Mouse (Mus musculus) natural killer cell, adult 2 months (primary cell): Measurements from ENCODE around the gene Cdc14b.

ENCODE experiments used
- DNase-seq, 2 experiments: peaks; one replicate each; pipeline ENCODE4 v3.0.0; 2022; ENCODE audit warnings: low spot score in 2 of 2

Gene Cdc14b

DNA sequence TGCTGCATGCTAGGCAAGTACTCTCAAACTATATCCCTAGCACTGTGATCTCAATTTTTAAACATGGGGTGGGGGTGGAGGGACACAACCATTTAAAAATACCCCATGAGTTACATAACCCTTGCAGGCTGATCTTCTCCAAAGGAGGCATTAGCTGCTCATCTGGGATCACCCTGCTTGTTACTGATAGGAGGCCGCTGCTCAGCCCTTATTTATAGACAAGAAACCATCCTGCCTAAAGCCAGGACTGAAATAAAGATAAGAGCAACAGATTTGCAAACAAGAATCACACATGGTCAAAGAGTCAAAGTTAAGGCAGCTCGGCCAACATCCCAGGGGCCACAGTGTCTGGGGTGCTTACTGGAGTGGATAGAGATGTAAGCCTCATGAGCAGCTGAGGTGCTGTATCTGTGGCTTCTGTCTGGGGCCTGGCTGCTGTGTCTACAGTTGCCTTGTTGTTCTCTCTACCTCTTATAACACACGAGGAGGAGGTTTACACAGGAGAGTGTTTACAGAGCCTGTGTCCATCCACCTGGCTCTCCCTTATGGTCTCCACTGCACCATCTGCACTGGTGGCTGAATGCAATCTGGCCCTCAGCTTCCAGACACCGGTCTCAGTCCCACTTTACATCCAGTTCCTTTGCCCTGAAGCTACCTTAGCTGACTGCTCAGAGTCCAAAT, 38.0 kb downstream of the Cdc14b start:
- DNase-seq: no peak

DNA sequence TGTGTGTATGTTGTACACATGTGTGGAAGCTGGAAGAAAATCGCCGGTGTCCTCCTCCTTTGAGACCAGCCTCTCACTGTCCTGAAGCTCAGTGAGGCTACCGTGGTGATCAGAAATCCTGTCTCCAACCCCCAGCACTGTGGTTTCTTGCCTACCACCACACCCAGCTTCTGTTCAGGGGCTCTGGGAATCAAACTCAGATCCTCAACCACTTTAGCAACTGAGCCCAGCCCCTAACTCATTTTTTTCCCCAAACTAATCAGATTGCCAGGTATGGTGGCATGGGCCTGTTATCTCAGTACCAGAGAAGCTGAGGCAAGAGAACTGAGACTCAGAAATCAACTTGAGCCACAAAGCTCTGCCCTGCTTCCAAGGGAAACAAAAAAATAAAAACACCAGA, 39.3 kb downstream of the Cdc14b start:
- DNase-seq: no peak

DNA sequence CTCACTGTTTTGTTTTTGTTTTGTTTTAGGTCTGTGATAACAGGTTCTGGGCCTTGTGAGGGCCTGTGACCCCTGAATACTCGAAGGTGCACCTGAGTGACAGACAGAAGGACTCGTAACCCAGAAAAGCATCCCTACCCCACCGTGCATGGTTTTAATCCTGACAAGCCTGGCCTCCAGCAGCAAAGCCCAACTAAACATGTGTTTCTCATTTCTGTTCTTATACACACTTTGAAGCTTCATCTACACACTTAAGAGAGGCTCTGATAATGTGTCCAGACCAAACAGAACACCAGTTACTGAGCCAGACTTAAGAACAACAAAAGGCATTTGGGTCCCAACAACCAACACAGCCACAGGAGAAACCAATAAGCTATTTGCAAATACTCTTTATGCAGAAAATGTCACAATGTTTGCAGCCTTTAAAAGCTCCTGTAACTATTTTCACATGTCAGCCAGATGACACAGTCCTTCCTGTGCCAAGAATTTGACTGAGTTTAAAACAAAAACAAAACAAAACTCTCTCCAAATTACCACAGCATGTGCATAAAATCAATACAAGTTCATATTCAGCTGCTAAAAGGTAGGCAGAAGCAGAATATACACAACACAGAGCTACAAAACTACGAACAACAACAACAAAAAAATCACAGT, 39.9 kb downstream of the Cdc14b start:
- no peak for DNase-seq

DNA sequence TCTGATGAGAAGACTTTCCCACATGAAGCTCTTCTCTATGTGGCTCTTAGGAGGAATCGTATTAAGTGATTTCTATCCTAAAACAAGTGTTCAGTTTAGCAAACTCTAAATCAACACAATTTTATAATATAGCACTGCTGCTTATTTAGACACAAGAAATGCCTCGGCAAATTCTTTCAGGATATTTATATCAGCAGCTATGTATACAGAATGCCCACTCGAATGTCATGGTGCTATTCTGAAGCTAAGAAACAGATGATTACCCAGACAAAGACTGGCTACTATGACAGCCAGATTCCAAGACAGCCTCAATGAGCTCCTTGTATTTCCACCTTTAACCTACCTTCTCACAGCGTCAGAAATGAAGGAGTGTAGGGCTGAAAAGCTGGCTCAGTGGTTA, 42.0 kb downstream of the Cdc14b start:
- DNase-seq: no peak

DNA sequence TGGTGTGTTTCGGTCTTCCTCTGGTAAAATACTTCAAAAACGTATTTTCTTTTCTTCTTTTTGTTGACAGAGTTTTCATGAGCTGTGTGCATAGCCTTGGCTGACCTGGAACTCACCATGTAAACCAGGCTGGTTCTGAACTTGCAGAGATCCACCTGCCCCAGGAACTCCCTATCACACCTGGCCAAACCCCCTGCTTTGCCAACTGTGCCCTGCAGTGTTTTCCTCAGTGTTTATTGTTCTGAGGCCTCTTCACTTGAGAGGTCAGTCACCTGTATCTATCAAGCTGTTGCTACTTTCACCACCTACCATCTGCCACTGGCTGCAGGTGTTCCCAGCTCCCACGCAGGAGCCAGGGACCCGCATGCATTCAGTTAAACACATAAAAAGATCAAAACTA, 48.4 kb downstream of the Cdc14b start:
- DNase-seq: no peak

DNA sequence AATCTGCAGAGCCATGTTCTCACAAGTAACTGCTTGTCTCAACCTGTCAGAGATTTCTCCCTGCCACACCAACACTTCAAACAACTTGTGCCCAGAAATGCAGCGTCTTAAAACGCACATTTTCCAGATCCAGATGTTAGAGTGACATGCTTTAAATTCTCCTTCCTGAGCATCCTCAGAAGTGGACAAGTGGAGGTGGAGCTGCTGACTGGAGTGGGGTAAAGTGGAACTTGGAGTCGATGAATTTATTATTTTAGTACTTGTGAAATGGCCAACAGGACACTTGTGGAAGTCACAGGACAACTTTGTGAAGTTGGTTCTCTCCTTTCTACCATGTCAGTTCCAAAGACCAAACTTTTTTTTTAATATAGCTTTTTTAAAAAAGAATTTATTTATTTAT, 49.4 kb downstream of the Cdc14b start:
- no peak for DNase-seq

DNA sequence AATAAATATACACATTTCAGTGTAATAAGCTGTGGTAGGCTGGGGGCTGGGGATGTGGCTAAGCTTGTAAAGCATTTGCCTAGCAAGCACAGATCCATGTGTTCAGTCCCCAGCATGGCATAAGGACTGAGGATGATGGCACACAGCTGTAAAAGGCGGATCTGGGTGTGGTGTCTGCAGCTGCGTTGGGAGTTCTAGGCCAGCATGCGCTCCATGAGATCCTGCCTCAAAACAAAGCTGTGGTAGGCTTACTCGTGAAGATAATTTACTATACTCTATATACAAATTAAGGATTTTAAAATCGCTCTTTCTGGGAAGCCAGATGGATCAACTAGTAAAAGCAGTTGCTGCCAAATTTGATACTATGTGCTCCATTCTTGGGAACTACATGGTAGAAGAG, 60.2 kb downstream of the Cdc14b start:
- no peak for DNase-seq

DNA sequence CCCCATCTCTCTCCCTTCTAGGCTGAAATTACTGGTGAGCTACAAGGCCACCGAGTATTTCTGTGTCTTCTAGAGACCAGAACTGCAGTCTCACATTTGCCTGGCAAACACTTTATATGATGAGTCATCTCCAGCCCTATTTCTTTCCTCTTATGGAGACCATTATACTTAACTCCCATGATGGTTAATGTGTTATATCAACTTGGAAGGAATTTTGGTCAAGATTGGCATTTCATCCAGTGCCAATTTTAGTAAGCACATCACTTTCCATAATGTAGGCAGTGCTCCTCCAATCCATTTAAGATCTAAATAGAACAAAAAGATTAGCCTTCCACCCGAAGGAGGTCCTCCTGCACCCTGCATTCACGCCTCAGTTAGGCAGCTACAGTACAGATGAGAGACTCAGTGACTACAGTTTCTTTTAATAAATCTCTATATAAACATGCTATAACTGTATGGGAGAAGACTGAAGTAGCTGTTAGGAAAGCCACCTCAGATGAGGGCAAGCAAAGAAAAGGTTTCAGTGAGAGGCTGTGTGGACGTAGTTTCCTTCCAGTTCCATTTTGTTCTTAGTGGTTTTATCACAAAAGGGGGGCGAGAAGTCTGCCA, 63.0 kb downstream of the Cdc14b start:
- no peak for DNase-seq

DNA sequence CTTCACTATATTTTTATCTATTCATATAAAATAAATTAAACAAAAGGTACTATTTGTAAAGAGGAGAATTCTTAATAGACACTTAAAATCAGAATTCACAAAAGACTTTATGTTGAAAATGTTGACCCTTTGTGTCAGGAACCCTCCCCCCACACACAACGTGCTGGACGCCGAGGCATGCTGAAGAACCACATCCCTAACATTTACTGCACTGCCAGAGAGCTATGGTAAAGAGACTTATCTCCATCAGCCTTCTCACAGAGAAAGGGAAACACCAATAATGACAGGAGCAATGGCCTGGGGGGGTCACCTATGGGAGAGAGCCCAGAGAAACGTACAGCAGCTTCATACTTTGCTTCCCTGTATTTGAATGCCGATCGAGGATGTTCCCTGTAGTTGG, 66.9 kb downstream of the Cdc14b start:
- no peak for DNase-seq

DNA sequence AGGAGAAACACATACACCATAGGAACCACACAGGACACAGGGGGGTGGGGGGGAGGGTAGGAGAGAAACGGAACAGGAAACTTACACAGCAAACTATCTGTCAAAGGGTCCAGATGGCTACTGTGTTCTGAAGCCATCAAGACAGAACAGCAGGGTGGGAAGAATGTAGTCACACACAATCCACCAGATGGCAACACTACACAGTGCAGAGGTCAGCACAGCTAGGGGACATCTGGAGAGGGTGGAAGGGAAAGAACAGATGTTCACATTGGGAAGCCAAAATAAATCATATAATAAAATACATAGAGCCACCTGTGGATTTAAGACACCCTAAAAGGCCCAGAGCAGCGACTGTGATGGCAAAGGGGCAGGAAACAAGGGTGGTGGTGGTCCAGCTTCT, 69.9 kb downstream of the Cdc14b start:
- DNase-seq: no peak

DNA sequence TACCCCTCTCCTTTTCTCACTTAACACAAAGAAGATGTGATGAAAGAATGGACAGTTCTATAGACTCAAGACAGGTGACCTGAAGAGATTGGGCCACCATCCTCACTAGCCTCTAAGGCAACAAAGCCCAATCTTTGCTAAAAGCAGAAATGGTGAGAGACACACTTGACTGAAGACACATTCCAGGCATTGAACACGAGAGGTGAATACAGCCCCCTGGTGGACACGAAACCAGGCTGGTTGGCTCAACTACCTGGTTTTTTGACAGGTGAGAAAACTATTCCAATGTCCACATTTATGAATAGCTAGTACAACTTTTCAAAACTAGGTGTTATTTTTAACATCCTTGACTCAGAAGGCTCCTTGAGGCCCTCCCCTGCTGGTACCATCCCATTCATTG, 70.4 kb downstream of the Cdc14b start:
- peak in 1 of 2 experiments; percentile 30 for DNase-seq

DNA sequence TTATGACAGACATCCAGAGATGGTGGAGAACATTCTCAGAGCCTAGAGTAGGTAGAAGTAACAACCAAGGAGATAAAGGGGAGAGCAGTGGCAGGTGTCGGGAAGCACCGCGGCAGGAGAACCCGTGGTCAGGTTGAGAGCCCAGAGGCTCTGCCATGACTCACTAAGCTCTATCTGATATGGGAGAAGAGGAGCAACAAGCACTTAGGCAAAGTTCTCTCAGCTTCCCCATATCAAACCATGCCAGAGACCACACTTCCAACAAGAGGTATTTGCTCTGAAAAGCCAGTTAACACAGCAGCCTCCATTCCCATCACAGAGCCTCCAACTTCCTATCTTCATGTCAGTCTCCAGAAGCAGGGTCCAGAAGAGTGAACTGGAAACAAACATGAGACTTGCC, 74.2 kb downstream of the Cdc14b start:
- DNase-seq: no peak

DNA sequence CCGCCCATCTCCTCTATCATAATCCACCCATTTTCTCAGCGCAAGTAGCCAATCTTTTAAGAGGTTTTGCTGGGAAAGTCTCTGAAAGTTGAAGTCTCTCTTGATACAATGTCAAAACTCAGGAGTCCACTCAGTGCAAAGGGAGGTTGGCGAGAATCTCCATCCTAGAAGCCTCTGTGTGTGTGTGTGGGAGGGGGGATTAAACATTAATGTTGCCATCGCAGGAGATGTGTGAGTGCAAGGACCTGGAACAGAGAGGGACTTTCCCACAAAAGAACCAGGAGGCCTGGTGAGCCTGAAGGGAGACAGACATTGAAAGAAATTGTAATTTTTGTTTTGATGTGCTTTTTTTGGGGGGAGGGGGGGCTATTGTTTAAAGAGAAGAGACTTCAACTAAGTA, 76.8 kb downstream of the Cdc14b start:
- DNase-seq: no peak

DNA sequence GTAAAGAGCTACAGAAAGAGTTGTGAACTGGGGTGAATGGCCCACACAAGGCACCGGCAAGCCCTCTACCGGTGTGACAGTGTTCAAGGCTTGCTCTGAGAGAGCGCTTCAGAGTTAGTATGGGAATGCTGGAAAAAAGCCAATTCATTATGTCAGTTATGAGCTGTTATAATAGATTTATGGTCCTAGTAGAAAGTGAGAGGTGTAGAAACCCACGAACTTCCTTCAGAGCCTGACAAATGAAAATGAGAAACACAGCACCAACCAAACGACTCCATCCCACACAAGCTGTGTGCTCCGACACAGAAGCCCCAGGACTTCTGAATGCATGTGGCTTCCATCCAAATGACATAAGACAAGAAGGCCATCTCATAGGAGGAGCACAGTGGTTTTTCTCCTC, 77.2 kb downstream of the Cdc14b start:
- no peak for DNase-seq

DNA sequence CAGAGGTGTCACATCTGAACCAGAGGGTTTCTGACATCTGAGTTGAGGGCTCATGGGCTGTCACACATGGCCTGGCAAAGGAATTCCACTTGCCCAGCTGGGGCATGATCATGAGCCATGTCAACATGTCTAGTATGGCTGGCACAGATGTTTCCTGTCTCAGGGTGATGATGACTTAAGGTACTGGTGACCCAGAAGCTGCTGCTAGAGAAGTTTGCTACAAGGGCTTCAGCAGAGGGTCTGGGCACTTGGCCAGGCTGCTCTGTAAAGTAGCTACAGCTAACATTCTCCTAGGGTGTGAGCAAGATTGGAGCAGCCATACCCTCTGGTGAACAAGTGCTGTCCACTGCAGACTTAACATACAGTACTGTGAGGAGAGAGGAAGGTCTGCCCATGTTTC, 88.0 kb downstream of the Cdc14b start:
- no peak for DNase-seq

DNA sequence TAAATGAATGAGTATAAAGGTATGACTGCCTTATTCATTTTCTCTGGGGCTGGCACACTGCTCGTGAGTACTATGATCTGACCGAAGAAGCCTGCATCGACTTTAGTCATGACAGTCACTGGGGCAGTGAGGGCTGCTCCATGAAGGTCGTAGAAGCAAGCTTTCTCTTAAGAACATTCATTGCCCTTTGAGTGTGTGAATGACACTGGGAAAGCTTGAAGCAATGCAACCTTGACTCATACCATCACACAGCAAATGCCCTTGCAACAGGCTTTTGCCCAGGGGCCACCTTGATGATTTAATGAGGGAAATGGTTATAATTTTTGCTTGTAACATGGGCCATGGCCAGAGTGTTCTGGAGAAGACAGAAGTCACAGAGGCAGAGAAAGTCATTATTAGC, 88.6 kb downstream of the Cdc14b start:
- DNase-seq: no peak

DNA sequence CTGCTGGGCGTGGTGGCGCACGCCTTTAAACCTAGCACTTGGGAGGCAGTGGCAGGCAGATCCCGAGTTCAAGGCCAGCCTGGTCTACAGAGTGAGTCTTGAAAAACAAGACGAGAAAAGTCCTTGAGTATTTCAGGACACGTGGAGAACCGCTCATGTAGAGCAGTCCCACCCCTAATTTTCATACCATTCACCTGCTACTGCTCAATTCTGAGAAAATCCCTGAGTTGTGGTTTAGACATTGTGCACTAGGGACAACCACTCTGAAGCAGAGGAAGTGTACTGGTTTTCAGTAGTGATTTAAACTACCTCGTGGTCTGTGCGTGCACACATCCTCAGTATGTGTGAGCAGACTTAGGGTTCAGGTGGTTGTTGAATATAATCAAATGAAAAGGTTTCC, 89.5 kb downstream of the Cdc14b start:
- DNase-seq: no peak

DNA sequence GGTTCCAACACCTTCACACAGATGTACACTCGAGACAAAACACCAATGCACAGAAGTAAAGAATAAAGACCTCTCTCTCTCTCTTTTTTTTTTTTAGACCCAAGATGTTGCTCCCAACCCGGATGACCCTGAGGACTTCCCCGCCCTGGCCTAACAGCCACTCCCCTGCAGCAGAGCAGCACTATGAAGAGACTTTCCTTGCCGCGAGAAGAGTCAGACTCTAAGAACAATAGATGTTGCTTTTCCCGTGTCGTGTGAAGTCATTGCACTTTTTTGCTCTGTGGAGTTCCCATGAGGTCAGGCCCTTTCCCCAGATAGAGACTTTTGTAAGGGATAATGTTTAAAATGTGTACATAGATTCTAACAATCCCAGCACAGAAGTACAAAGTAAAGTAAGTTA, 89.9 kb downstream of the Cdc14b start:
- DNase-seq: no peak

DNA sequence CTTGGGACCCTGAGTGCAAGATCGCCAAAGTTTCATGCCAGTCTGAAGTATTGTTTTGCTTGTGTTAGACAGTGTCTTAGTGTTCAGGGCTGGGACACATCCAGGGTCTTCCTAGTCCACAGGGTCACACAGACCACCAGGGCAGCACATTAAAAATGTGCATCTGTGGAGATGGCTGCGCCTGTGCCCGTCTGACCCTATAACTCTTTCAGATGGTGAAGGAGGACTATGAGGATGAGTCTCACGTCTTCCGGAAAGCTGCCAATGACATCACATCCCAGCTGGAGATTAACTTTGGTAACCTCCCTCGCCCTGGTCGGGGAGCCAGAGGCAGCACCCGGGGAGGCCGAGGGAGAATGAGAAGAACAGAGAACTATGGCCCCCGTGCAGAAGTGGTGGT, 90.7 kb downstream of the Cdc14b start:
- no peak for DNase-seq

DNA sequence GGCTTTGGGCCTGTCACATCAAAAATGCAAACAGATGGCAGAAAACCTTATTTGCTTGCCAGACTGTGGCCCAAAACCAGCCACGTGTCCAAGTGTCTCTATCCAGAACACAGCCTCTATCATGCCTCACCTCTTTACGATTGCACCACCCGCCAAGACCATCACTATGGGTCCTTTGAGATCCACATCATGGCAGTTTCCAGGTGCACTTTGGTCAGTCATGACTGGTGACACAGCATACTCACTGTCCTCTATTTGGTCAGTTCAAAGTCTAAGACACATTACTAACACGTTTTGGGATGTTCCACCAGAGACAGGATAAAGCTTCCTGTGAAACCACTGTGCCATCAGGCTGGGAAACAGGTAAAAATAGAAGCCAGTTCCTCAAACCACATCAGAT, 91.5 kb downstream of the Cdc14b start:
- DNase-seq: no peak

DNA sequence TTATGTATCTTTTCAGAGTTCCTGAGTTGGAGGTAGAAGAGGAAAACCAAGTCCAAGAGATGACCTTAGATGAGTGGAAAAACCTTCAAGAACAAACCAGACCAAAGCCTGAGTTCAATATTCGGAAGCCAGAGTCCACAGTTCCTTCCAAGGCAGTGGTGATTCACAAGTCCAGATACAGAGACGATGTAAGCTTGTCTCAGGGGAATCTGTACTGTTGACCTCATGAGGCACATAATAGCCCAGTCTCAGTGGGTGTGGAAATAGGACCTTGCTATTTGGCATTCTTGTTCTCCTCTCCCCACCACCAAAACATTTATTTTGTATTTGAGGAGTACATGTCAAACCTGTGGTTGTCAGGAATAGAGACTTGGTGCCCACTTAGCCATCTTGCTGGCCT, 93.0 kb downstream of the Cdc14b start:
- DNase-seq: no peak

DNA sequence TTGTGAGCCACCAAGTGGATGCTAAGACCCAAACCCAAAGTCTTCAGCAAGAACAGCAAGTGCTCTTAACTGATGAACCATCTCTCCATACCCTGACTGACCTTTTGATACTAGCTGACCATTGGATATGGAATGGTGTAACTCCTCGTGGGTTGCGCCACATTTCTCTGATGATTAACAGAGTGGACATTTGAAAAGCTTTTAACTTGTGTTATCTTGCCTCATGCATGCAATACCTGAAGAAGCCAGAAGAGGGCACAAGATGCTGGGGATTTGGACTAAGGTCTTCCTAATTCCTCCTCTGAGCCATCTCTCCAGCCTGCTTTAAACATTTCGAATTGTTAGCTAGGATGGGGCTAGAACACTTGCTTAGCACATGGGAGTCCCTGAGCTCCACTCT, 94.2 kb downstream of the Cdc14b start:
- peak; percentile 31 to 36 for DNase-seq

DNA sequence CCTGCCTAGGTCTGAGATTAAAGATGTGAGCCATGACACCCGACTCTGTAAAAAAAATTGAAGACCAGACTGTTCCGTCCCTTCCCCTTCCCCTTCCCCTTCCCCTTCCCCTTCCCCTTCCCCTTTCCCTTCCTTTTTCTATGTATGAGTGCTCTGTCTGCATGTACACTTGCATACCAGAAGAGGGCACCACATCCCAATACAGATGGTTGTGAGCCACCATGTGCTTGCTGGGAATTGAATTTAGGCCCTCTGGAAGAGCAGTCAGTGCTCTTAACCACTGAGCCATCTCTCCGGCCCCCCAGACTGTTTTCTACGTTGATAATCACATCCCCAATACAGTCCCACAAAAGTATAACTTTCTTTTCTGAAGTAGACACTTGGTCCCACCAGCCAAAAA, 94.8 kb downstream of the Cdc14b start:
- DNase-seq: no peak
